Mouse (Mus musculus): Measurements from ENCODE around the gene Myo15b. TPM values are rescaled to one million over a fixed set of nuclear protein-coding genes. Genes with fewer than 3 reads are reported as not detected.

Gene Myo15b
- polyA plus RNA-seq, 1 experiment from 2014 or later, result 17.8 TPM

DNA sequence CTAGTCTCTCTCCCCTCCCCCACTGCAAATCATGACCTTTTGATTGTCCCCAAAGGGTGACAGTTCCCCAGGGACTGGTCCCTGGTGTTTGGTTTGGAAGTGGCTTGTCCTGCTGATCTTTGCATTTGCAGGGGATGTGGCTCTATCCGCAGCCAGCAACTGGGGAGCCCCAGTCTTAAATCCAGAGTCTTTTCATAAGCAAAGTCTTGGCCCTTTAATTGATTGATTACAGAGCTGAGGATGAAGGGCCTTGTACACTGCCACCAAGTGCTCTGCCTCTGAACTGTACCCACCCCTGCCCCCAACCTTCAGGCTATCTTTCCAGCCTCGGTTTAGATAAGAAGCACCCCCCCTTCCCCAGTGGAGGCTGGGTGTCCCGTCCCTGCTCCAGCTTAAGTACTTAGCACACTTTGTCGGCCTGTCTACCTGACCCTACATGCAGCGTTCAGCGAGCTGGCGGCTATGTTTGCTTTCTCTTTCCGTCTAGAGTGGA lies 25.1 kb upstream of the Myo15b start:
- ATAC-seq (ENCODE audit: insufficient read depth, low FRiP score, low read depth), result peak; percentile 71
- H3K4me1 ChIP-seq, result peaks cover 69% of the 10 kb centered on the region

GRCm38 (mm10) chr11:115834033-115834432 lies 24.2 kb upstream of the Myo15b start:
- H3K4me2 ChIP-seq, result peak overlapping the region; percentile 30; the same call in 1 of the 2 replicates
- H3K4me1 ChIP-seq, result peaks cover 64% of the 10 kb centered on the region
- H3K4me3 ChIP-seq (replicated peaks), result no peak overlapping the region
- peak overlapping the region; percentile 88 for H3K27ac ChIP-seq
- no peak for ATAC-seq (ENCODE audit: insufficient read depth, low FRiP score, low read depth)
- H3K9me3 ChIP-seq, result no peaks in the 10 kb centered on the region
- no peaks in the 10 kb centered on the region for H3K36me3 ChIP-seq
- no peak overlapping the region for H3K9ac ChIP-seq
- H3K27me3 ChIP-seq (replicated peaks), result no peaks in the 10 kb centered on the region
- WGBS, result 74% methylated on average over 6 of the region's 6 CpGs

More for the DNA sequence above, 25.1 kb upstream of the Myo15b start:
- Histone ChIP-seq H3K9me3 (no peaks in the 10 kb centered on the region), H3K36me3 (no peaks in the 10 kb centered on the region), H3K4me2 (peak overlapping the region; percentile 30), H3K27me3 (replicated peaks) (no peaks in the 10 kb centered on the region), H3K4me3 (replicated peaks) (no peak overlapping the region), H3K27ac (peak overlapping the region; percentile 88), H3K9ac (no peak overlapping the region)
- WGBS, result 17% methylated on average over 8 of the region's 8 CpGs

DNA sequence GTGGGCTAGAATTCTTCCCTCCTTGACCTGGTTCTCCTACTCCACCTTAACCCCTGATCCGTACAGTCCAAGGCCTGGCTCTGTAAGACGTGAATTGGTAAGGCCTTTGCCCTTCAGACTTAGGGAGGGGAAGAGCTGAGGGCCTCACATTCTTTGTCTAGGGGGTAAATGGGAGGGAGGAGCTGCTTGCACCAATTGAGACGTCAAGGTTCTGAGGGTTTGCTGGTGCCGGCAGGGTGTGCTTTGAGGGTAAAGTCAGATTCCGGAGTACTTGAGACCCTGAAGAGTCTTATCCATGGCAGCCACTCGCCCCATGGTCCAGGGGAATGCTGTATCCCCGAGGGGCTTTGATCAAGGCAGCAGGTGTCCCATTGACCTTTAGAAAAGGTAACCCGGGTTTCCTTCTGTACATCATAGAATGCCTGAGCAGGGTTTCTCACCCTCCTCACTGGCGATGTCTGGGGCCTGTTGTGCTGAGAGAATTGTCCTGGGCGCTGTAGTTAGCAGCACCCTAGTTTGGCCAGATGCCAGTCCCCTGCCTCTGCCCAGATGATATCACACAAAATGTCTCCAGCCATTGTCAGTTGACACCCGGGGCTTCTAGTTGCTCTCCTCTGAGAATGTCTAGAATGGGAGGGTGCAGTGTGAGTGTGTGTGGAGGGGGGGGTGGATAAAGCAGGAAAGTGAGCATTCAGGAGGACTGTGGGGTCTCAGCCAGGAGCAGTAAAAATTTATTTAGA lies 21.4 kb upstream of the Myo15b start:
- Histone ChIP-seq H3K36me3 (no peaks in the 10 kb centered on the region), H3K27ac (peak overlapping the region; percentile 71), H3K9ac (no peak overlapping the region), H3K4me2 (0 out of 2 replicates have a peak overlapping the region, but pooled peaks have one; percentile 9), H3K27me3 (replicated peaks) (no peaks in the 10 kb centered on the region), H3K4me3 (replicated peaks) (no peak overlapping the region), H3K4me1 (peaks cover 60% of the 10 kb centered on the region), H3K9me3 (no peaks in the 10 kb centered on the region)
- no peak for ATAC-seq (ENCODE audit: insufficient read depth, low FRiP score, low read depth)
- WGBS, result 50% methylated on average over 11 of the region's 11 CpGs

DNA sequence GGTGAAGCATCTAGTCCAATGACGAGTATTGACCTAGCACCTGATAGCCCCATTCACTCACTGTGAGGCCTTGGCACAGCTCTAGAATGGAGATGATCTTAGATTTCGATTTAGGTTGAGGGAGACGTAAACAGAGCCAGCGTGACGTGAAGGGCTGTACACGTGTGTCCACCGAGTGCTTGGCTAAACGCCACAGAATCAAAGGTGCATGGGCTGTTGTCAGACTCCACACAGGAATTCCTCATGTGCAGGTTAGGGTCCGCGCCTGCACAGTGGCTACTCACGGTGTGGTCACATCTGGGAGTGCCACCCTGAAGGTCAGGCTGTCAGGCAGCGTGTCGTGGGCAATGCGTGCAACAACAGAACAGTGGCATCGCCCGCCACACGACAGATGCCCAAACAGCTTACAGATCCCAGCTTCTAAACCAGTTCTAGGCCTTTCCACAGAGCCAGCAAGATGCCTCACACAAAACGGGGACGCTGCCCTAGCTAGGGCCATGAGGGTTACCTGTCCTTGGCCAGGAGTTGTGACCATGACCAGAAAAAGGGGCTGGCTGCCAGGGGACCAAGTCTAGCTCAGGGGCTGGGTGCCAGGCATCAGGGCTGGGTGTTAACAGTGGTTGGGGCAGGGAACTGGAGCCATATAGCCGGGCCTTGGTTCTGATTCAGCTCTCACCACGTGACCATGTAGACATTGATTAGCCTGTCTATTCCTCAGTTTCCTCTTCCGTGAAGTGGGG lies 20.4 kb upstream of the Myo15b start:
- no peaks in the 10 kb centered on the region for H3K36me3 ChIP-seq
- peaks cover 59% of the 10 kb centered on the region for H3K4me1 ChIP-seq
- H3K9me3 ChIP-seq, result no peaks in the 10 kb centered on the region
- H3K4me3 ChIP-seq (replicated peaks), result no peak overlapping the region
- H3K27ac ChIP-seq, result peak overlapping the region; percentile 86
- H3K27me3 ChIP-seq (replicated peaks), result no peaks in the 10 kb centered on the region
- 86% methylated on average over 22 of the region's 22 CpGs for WGBS
- no peak for ATAC-seq (ENCODE audit: insufficient read depth, low FRiP score, low read depth)
- H3K9ac ChIP-seq, result no peak overlapping the region
- H3K4me2 ChIP-seq, result no peak overlapping the region

DNA sequence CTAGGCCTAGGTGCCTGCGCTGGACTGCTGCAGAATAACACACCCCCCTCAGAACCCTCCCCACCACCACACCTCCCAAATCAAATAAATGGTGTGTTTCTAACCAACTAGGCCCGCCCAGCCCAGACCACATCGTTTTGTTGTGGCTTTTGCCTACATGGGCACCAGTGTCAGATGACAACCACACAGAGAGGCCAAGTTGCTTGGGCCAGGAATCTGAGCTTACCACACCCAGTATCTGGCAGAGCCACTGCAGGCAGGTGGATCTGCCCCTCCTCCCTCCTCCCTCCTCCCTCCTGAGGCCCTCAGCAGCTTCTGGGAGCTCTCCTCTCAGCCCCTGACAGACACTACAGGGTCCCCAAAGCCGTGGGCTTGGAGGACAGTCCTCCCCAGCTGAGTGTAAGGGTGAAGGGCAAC lies 19.3 kb upstream of the Myo15b start:
- Histone ChIP-seq H3K4me1 (peaks cover 51% of the 10 kb centered on the region), H3K27me3 (replicated peaks) (no peaks in the 10 kb centered on the region), H3K36me3 (no peaks in the 10 kb centered on the region), H3K27ac (peak overlapping the region; percentile 86), H3K4me2 (0 out of 2 replicates have a peak overlapping the region, but pooled peaks have one; percentile 12), H3K4me3 (replicated peaks) (no peak overlapping the region), H3K9ac (no peak overlapping the region), H3K9me3 (no peaks in the 10 kb centered on the region)
- peak; percentile 67 for ATAC-seq (ENCODE audit: insufficient read depth, low FRiP score, low read depth)
- WGBS, result 35% methylated on average over 4 of the region's 4 CpGs

DNA sequence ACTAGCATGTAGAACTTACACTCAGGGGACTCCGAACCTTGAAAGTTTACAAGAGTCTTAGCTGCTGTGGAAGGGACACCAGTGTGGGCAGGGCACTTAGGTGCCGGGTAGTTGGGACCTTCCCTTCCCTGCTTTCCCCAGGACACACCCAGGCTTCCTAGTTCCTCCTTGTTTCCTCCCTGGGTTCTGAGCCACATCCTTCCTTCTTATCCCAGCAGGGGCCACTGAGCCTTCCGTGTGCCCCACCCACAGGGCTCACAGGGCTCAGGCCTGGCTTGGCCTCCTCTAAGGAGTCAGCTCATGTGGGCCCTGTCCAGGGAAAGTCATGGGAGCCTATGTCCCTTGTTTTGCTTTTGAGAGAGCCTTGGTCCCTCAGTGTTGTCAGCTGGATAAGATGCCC lies 18.5 kb upstream of the Myo15b start:
- H3K27ac ChIP-seq, result peak overlapping the region; percentile 86
- no peaks in the 10 kb centered on the region for H3K9me3 ChIP-seq
- 0 out of 2 replicates have a peak overlapping the region, but pooled peaks have one; percentile 12 for H3K4me2 ChIP-seq
- ATAC-seq (ENCODE audit: insufficient read depth, low FRiP score, low read depth), result no peak
- no peaks in the 10 kb centered on the region for H3K36me3 ChIP-seq
- H3K4me1 ChIP-seq, result peaks cover 43% of the 10 kb centered on the region
- no peak overlapping the region for H3K9ac ChIP-seq
- WGBS, result 60% methylated on average over 3 of the region's 3 CpGs
- no peak overlapping the region for H3K4me3 ChIP-seq (replicated peaks)
- no peaks in the 10 kb centered on the region for H3K27me3 ChIP-seq (replicated peaks)

DNA sequence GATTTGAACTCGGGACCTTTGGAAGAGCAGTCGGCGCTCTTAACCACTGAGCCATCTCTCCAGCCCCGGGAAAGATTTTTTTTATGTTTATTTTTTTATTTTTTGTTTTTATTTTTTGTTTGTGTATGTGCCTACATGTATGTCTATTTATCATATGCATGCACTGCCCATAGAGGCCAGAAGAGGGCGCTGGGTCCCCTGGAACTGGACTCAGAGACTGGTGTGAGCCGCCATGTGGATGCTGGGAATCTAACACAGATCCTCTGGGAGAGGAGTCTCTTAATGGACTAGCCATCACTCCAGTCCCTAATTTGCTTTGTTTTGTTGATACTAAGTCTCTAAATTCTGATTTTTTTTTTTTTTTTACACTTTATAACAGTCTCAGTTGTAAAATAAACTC lies 17.2 kb upstream of the Myo15b start:
- no peak for ATAC-seq (ENCODE audit: insufficient read depth, low FRiP score, low read depth)
- Histone ChIP-seq H3K9me3 (no peaks in the 10 kb centered on the region), H3K36me3 (peaks cover 4% of the 10 kb centered on the region; the same call in 1 of the 2 replicates), H3K4me3 (replicated peaks) (no peak overlapping the region), H3K27me3 (replicated peaks) (no peaks in the 10 kb centered on the region), H3K4me1 (peaks cover 39% of the 10 kb centered on the region), H3K27ac (peak overlapping the region; percentile 82; the same call in 1 of the 2 replicates), H3K4me2 (no peak overlapping the region), H3K9ac (no peak overlapping the region)
- WGBS, result 83% methylated on average over 6 of the region's 6 CpGs

DNA sequence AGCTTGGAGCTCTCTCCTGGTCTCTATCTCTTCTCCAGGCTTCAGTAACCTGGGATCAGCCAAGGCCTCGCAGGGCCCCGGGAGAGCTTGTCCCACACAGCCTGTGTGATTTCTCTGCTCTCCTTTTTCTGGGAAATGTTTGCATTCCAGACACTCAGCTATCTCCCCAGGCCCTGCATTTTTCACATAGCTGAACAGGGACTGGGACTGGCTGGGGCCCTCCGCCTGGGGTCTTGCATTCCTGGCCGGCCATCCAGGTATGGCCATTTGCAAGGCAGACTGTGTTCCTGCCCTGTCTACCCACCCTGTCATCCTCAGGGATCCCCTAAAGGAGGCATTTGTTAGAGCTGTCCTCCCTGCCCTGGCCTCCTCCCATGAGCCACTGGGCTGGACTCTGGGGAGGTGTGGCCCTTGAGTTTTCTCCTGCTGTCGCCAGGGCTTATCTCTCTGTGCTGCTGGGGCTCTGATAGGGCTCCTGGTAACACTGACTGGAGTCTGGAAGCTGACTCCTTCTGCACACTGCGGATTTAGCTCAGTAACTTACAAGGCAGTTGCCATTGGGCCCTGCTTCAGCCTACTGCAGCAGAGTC lies 16.1 kb upstream of the Myo15b start:
- 0 out of 2 replicates have a peak overlapping the region, but pooled peaks have one; percentile 9 for H3K4me2 ChIP-seq
- ATAC-seq (ENCODE audit: insufficient read depth, low FRiP score, low read depth), result peak; percentile 67; the same call in 1 of the 2 replicates

DNA sequence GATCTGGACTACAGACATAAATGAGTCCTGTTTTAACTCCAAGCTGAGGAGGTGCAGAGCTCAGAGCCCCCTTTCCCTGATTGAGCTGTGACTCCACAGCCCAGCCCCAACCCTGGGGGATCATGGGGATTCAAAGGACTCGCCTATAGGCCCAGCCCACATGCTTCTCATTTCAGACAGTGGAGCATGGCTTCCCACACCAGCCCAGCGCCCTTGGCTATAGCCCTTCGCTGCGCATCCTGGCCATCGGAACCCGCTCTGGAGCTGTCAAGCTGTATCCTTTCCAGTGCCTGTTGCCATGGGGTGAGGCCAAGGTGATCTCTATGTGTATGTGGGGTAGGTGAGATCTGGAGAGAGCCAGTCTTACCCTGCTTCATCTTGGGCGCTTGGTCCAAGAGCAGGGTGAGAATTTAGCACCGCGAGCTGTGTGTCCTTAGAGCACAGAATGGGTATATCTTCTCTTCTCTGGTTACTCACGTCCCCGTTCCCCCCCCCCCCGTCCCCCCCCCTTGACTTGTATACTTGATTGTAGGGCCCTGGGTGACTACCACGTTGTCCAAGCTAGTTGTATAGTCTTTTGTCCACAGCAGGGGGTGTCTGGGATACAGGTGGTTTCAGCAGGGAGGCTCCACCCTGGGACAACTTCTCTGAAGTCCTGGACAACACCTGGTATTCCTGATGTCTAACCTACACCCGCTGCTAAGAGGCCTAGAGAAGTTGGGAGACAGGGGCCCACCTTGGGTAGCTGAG lies 14.9 kb upstream of the Myo15b start:
- Histone ChIP-seq H3K27ac (peak overlapping the region; percentile 82), H3K9me3 (no peaks in the 10 kb centered on the region), H3K4me3 (replicated peaks) (no peak overlapping the region), H3K4me2 (no peak overlapping the region), H3K36me3 (peaks cover 8% of the 10 kb centered on the region; the same call in 1 of the 2 replicates), H3K27me3 (replicated peaks) (no peaks in the 10 kb centered on the region), H3K4me1 (peaks cover 24% of the 10 kb centered on the region), H3K9ac (no peak overlapping the region)
- ATAC-seq (ENCODE audit: insufficient read depth, low FRiP score, low read depth), result no peak
- WGBS, result 77% methylated on average over 14 of the region's 14 CpGs

More for the DNA sequence above, 16.1 kb upstream of the Myo15b start:
- H3K27me3 ChIP-seq (replicated peaks), result no peaks in the 10 kb centered on the region
- H3K9me3 ChIP-seq, result no peaks in the 10 kb centered on the region
- H3K4me3 ChIP-seq (replicated peaks), result no peak overlapping the region
- peak overlapping the region; percentile 82 for H3K27ac ChIP-seq
- no peak overlapping the region for H3K9ac ChIP-seq
- peaks cover 6% of the 10 kb centered on the region; the same call in 1 of the 2 replicates for H3K36me3 ChIP-seq
- peaks cover 34% of the 10 kb centered on the region for H3K4me1 ChIP-seq
- 18% methylated on average over 6 of the region's 6 CpGs for WGBS

DNA sequence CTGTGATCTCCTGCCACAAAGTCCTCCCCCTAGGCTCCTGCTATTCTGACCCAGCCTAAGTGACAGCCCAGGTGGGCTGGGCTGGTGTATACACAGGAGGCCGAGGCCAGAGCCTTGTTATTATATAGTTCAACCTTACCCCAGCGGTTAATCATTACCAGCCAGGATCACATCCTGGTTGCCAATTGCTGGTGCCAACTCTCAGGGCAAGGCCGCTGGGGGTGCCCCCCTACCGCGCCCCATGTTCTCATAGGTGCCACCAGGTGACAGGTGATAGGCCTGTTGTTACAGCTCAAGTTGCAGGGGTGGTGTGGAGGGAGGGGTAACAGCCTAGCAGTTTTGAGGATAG lies 14.3 kb upstream of the Myo15b start:
- Histone ChIP-seq H3K9me3 (no peaks in the 10 kb centered on the region), H3K4me1 (peaks cover 24% of the 10 kb centered on the region), H3K36me3 (peaks cover 8% of the 10 kb centered on the region; the same call in 1 of the 2 replicates), H3K4me2 (peak overlapping the region; percentile 20; the same call in 1 of the 2 replicates), H3K27ac (peak overlapping the region; percentile 82), H3K9ac (no peak overlapping the region), H3K4me3 (replicated peaks) (no peak overlapping the region), H3K27me3 (replicated peaks) (no peaks in the 10 kb centered on the region)
- 59% methylated on average over 5 of the region's 5 CpGs for WGBS
- peak; percentile 87 for ATAC-seq (ENCODE audit: insufficient read depth, low FRiP score, low read depth)

- H3K27ac ChIP-seq, result peak overlapping the region; percentile 82
- no peak overlapping the region for H3K4me3 ChIP-seq (replicated peaks)
- no peak overlapping the region for H3K9ac ChIP-seq
- ATAC-seq (ENCODE audit: insufficient read depth, low FRiP score, low read depth), result no peak; the same call in 1 of the 2 replicates
- H3K27me3 ChIP-seq (replicated peaks), result no peaks in the 10 kb centered on the region
- 56% methylated on average over 8 of the region's 8 CpGs for WGBS
- peak overlapping the region; percentile 20; the same call in 1 of the 2 replicates for H3K4me2 ChIP-seq
- H3K9me3 ChIP-seq, result no peaks in the 10 kb centered on the region
- H3K36me3 ChIP-seq, result peaks cover 10% of the 10 kb centered on the region
- H3K4me1 ChIP-seq, result peaks cover 21% of the 10 kb centered on the region
These were observed 14.0 kb upstream of the Myo15b start for GRCm38 (mm10) chr11:115844240-115844639.

All from stomach, embryonic 15.5 days (tissue).